Comparison of ENCODE assay signal across 28 mouse cellular contexts in the genomic region with DNA sequence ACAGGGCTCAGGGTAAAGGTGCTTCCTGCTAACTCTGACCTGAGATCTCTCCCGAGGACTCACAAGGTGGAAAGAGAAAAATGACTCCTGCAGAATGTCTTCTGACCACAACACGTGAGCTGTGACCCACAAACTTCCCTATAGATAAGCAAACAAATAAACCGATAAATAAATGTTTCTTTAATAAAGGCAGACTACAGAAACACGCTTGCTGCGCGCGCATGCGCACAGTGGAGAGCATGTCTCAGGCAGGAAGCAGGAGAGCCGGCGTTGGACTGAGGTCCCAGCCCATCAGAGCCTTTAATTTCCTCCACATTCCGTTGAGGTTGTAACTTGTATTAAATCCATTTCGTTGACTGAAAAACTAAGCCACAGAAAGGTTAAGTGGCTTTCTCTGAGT. TPM values are rescaled to one million over a fixed set of nuclear protein-coding genes. Genes with fewer than 3 reads are reported as not detected.
"Had no signal": no experiment of that assay in that cellular context is flagged by ENCODE, and none has a peak within 500 bp of the region (broad histone marks: within the 10 kb centered on the region; RNA-seq: fewer than 3 reads in every experiment).

No protein-coding gene starts in this region.

- H3K36me3 ChIP-seq: heart, embryonic 10.5 days; heart, embryonic 12.5 days; hindbrain, embryonic 10.5 days; hindbrain, embryonic 12.5 days; intestine, embryonic 15.5 days; limb, embryonic 13.5 days; limb, embryonic 15.5 days; liver, embryonic 12.5 days had no signal

- DNase-seq: gastrocnemius, adult 2 months; gastrocnemius, postnatal 10 days; gastrocnemius, postnatal 25 days; heart, adult 18-20 months; heart, postnatal 10 days; heart, postnatal 4 days; kidney, adult 18-20 months; kidney, adult 8-10 months; kidney, postnatal 10 days; kidney, postnatal 25 days; kidney, postnatal 4 days; left cerebral cortex, postnatal 4 days had no signal

- H3K4me3 ChIP-seq: gastrocnemius, adult 2 months; heart, embryonic 10.5 days; heart, embryonic 12.5 days; hindbrain, embryonic 10.5 days; hindbrain, embryonic 12.5 days; intestine, embryonic 15.5 days; layer of hippocampus, adult 2 months; left cerebral cortex, adult 2 months; limb, embryonic 13.5 days; limb, embryonic 15.5 days; liver, embryonic 12.5 days had no signal

- H3K27me3 ChIP-seq: intestine, embryonic 15.5 days; limb, embryonic 15.5 days had no signal

- H3K27ac ChIP-seq: gastrocnemius, adult 2 months; heart, embryonic 10.5 days; hindbrain, embryonic 10.5 days; hindbrain, embryonic 12.5 days; hindbrain, embryonic 14.5 days; intestine, embryonic 15.5 days; layer of hippocampus, adult 2 months; left cerebral cortex, adult 2 months; limb, embryonic 13.5 days; limb, embryonic 15.5 days; liver, embryonic 12.5 days had no signal

- H3K9me3 ChIP-seq: heart, embryonic 10.5 days; heart, embryonic 12.5 days; hindbrain, embryonic 10.5 days; hindbrain, embryonic 12.5 days; intestine, embryonic 15.5 days; limb, embryonic 13.5 days; limb, embryonic 15.5 days; liver, embryonic 12.5 days had no signal

- H3K4me1 ChIP-seq: intestine, embryonic 15.5 days; liver, embryonic 12.5 days had no signal

- H3K9ac ChIP-seq: heart, embryonic 12.5 days; hindbrain, embryonic 12.5 days; hindbrain, embryonic 14.5 days; intestine, embryonic 15.5 days; limb, embryonic 13.5 days; limb, embryonic 15.5 days; liver, embryonic 12.5 days had no signal

RNA-seq across cellular contexts. Expression of gene Fat2, which starts 37.0 kb away (rescaled TPM):
- total RNA-seq: granulocyte monocyte progenitor cell, adult 5-6 weeks; liver, adult 2 months had no signal
- polyA plus RNA-seq: heart, embryonic 12.5 days; heart, embryonic 14.5 days; inflammation-experienced regulatory T-cells, adult 6 months; intestine, postnatal 0 days; liver, adult 2 months; liver, embryonic 12.5 days had no signal

RNA-seq across cellular contexts. Expression of gene Sparc, which starts 49.6 kb away (rescaled TPM):
- polyA plus RNA-seq: inflammation-experienced regulatory T-cells, adult 6 months had no signal
